Mouse (Mus musculus) cerebellum, postnatal 25 days (tissue): ENCODE measurements at regions not wholly inside any gene's neighbourhood (a gene's known extent, or its start where the extent isn't known, plus 50 kb on each side); places are given as distances from the start of the nearest gene placed in this dataset.
"Not testable (repeated sequence)": the region's sequence is repeated elsewhere in the genome, so short reads cannot be mapped to it uniquely, and the experiment has no call there.

Experiments
- DNase-seq, 2 experiments: peaks; one replicate each; pipeline ENCODE4 v3.0.0; 2021; ENCODE audit warnings: mixed read lengths in 2 of 2

DNA sequence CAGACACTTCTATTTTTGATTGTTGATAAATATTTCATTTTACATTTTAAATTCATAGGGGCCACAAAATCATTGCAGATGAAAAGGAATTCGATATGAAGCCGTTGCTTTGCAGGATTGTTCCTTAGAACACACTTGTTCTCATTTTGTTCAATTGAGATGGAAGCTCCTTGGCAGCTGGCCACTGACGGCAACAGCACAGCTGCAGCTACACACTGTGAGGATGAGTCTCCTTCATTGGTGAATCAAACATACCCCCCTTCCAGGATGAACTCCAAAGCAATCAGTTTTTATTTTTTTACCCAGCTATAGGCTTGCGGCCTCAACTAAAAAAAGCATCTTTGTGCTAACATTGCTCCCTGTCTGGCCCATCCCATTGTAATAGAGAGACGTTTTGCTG, 475.1 kb downstream of the Tbl1xr1 start:
- DNase-seq = peak in 1 of 2 experiments; percentile 11

GRCm38 (mm10) chr3:22559556-22559955, 483.1 kb downstream of the Tbl1xr1 start:
- DNase-seq = no peak

DNA sequence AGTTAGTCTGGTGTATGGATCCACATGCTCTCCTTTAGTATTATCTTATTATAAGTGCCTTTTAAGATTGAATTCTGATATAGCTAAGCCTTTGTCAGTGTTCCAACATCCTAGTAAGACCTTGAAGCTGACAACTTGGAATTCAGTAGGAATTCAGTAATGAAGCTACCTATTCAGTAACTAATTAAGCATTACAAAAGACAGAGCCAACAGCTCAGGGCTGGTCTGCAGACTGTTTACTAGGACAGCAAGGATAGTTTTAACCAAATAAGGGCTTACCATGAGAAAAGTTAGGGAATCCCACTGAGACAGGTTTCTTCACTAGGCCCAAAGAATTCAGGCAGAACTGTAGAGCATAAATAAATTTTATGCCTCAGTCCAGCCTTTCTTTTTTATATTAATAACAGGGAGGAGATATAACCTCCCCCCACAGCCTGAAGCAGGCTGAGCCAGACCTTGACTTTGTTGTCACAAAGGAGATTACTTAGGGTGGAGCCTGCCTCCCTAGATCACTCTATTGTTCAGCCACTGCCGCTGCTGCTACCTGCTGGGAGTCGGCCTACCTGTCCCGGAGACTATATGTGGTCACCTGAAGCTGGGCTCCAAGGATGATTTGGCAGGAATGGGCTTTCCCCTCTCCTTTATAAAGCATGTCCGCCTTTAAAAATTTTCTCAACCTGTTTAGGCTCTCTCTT, 484.2 kb downstream of the Tbl1xr1 start:
- not testable (repeated sequence) for DNase-seq
